Mouse (Mus musculus): ENCODE results near the gene Zkscan6.

Gene Zkscan6

DNA sequence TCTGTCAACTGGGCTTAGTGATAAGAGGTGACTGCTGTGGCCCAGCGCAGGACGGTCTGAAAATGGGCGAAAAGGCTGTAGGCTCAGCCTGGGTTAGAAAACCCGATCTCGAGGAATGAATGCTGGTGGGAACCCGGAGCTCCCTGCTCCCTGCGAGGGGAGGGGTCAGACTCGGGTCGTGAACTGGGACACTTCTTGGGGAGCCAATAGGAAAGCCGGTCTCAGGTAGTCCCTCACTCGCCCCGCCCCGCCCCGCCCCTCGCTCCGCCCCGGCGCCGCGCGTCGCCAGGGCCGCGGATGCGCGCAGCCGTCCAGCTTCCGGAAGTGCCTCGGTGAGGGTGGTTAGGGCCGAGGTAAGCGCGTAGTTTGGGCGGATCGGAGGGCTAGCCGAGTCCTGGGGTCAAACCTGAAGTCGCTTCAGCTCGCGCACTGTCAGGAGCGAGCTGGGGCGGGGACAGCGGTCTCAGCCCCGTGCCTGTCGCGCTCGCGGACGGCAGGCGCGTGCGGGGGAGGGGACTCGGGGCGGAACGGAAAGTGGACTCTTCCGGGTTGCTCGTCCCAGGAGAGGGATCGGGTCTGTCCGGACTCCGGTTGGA, at the start of gene Zkscan6:
Gene Zkscan6 (plus strand): TSS at position 267 of the 596 bp plus-strand sequence.
- peak; percentile 91 for DNase-seq (ENCODE audit: low read depth)

GRCm38 (mm10) chr11:65759350-65759749, 47.6 kb upstream of the Zkscan6 start:
- DNase-seq (ENCODE audit: low read depth) = no peak

GRCm38 (mm10) chr11:65760912-65761311, 46.1 kb upstream of the Zkscan6 start:
- DNase-seq (ENCODE audit: low read depth) = no peak

DNA sequence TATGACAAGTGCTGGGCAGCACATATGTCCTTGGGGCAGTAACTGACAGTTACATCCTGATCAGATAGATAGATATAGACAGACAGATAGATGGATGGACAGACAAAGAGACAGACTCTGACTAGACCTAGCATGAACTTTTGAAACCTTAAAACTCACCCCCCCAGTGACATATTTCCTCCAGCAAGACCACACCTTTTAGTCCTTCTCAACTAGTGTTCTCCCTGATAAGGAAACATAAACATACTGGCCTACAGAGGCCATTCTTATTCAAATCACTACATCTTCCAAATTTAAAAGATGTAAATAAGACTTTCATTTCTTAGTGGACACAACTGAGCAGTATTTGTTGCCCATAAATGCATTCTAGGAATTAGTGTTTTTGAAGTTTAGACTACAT, 38.5 kb upstream of the Zkscan6 start:
- DNase-seq (ENCODE audit: low read depth) = no peak

- no peak for DNase-seq (ENCODE audit: low read depth)
These were observed 37.0 kb upstream of the Zkscan6 start for GRCm38 (mm10) chr11:65769990-65770389.

DNA sequence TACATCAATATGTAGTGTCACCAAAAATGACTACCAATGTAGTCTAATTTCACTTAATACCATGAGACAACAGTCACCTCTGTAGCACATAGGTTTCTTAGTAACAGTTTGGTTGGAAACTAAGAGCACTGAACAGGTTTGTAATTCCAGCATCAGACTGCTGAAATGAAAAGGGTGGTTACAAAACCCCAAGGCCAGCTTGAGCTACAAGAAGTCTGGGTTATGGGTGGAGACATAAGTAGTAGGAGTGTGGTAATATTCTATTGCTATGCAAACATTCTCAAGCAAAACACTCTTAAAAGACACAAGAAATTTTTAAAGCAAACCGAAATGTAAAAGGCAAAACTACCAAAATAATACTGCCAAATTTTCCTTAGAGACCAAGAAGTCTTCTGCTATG, 35.4 kb upstream of the Zkscan6 start:
- no peak for DNase-seq (ENCODE audit: low read depth)

GRCm38 (mm10) chr11:65773535-65773934, 33.4 kb upstream of the Zkscan6 start:
- no peak for DNase-seq (ENCODE audit: low read depth)

DNA sequence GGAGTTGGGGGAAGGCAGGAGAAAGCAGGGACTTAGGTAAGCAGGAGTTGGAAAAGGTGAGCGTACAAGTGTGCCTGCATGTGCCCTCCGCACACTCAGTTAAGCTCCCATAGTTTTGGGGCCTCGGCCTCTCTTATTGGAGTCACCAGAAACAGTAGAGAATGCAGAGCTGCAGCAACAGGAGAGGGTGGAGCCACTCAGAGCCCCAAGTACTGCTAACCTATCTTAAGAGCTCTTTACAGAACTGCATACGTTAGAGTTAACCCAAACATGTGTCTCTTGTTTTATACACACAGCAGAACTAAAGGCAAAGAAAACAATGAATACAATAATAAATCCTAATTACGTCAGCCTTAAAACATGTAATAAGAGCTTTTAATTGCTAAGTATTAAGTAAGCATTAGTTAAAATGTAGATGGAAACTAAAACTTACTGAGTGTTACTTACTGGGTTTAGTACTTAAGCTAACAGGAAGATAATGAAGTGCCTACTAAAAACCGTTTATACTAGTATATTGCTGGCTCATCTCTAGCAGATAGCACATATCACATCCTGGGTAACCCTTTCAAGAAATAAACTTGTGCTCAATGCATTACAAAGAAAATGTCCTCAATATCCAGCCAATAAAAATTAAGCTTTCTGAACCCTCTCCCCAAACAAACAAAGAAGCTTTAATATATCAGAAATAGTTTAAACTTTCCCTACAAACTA, 32.9 kb upstream of the Zkscan6 start:
- no peak for DNase-seq (ENCODE audit: low read depth)

GRCm38 (mm10) chr11:65776906-65777611, 29.9 kb upstream of the Zkscan6 start:
- DNase-seq (ENCODE audit: low read depth) = no peak

DNA sequence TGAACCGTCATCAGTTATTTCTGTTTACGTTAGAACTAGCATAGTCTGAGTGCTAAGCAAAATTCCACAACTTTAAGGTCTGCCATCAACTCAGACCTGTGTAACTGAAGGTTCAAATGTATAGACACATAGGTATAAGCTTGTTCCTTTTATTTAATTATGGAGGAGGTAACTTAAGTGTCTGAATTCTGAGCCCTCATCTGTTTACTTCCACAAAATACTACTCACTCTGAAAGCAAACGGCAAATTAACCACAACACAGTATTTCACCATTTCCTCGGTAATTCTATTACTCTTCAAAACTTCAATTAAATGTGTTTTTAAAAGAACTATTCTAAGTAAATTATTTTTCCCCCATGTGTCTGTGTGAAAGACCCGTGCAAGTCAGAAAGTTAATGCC, 29.2 kb upstream of the Zkscan6 start:
- no peak for DNase-seq (ENCODE audit: low read depth)

- DNase-seq (ENCODE audit: low read depth) = no peak
These were observed 27.9 kb upstream of the Zkscan6 start for GRCm38 (mm10) chr11:65779066-65779465.

DNA sequence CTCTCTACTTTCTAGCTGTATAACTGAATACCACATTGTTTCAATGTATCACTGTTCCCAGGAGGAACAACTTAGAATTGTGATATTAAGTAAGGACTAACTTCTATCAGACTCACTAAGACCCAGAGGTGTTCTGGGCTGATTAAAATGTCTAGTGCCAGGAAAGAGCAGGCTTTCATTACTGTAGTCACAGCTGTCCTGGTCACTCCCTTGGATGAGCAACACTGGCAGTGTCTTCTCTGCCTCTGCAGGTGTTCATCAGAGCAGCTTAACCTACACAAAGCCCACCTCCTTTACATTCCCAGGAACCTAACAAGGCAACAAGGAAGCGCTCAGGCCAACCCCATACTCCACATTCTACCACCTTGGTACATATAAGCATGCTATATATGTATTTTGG, 27.4 kb upstream of the Zkscan6 start:
- DNase-seq (ENCODE audit: low read depth) = no peak

GRCm38 (mm10) chr11:65781596-65781995, 25.4 kb upstream of the Zkscan6 start:
- DNase-seq (ENCODE audit: low read depth) = no peak

DNA sequence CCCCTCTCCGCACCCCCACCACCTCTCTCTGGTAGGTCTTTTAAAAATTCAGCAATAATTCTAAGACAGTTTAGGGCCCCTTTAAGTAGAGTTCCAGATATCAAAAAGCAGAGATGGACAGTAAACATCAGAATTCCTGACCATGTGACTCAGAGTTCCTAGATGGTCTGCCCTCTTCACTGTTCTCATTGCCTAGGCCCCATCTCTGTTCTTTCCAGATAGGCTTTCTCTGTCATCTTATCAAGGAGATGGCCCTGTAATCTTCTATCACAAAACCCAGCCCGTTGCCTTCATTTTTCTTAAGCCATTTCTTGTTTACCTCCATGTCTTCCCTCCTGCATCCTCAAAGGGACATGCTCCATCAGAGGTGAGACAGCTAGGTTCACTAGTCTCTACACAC, 20.8 kb upstream of the Zkscan6 start:
- no peak for DNase-seq (ENCODE audit: low read depth)

DNA sequence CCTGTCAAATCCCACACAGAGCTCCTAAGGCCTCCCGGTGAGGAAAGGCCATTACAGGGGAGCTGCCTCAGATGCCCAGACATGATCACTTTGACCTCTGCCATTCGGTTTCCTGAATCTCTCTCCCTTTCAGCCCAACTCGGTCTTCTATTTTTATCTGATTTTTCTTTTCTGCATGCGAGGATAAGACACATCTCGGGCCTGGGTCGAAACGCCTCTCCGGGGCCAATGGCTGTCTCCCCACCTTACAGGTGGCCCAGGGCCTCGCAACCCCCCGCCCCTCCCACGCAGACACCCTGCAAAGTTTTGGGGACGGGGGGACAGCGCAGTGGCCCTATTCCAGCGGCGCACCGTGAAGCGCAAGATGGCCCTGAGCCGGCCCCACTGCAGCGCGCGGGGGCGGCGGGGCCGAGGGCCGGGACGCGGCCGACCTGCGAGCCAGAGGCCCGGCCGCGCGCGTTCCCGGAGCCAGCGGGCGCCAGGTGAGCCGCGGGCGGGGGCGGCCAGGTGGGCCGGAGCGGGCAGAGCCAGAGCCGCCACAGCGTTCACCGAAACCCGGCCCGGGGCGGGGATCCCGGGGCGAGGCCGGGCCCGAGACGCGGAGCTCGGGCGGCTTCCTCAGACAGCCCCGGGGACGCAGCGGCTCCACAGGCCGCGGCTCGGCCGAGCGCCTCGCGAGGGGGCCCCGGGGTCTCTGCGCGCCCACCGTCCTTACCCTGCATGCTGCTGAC, 19.4 kb upstream of the Zkscan6 start:
- no peak for DNase-seq (ENCODE audit: low read depth)

GRCm38 (mm10) chr11:65788154-65788553, 18.8 kb upstream of the Zkscan6 start, which contains the start of gene Map2k4:
Gene Map2k4, minus strand, starts transcription at chr11:65788297.
- DNase-seq (ENCODE audit: low read depth) = no peak

GRCm38 (mm10) chr11:65794428-65795219, 12.4 kb upstream of the Zkscan6 start:
- DNase-seq (ENCODE audit: low read depth) = peak; percentile 56

- no peak for DNase-seq (ENCODE audit: low read depth)
These were observed 11.1 kb upstream of the Zkscan6 start for GRCm38 (mm10) chr11:65795896-65796295.

- DNase-seq (ENCODE audit: low read depth) = no peak
These were observed 5.1 kb upstream of the Zkscan6 start for GRCm38 (mm10) chr11:65801899-65802298.

- peak; percentile 71 for DNase-seq (ENCODE audit: low read depth)
These were observed 562 bp upstream of the Zkscan6 start for GRCm38 (mm10) chr11:65806321-65806904.

DNA sequence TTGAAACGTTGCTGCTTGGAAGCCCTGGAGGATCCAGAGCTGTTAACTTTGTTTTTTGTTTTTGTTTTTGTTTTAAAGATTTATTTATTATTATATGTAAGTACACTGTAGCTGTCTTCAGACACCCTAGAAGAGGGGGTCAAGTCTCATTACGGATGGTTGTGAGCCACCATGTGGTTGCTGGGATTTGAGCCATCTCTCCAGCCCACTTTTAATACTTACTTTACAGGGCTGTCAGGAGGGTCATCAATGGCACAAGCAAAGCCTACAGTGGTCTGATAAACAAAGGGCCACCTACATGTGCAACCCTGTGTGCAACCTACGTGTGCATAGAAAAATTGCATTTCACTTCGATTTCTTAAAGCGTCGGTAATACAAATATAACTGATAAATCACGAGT, 626 bp downstream of the Zkscan6 start:
- DNase-seq (ENCODE audit: low read depth) = no peak
